Mouse (Mus musculus): ENCODE data around the gene Dlgap5.

The Dlgap5 gene

DNA sequence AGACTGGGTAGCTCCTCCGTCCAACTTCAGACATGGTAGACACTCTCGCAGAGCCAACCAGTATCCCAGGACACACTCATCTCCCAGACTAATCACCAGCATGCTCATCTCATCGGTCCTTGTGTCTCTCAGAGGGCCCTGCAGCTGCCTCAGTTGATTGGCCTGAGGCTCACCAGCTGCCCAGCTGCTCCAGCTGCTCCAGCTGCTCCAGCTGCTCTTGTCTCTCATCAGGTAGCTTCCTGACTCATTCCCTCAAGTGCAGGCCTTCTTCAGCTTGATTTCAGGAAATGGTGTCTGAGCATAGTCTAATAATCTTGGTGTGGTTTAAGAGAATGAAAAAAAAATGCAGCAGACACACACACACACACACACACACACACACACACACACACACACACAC lies 61.6 kb downstream of the Dlgap5 start:
- in situ Hi-C loops (cut with MboI; ENCODE audit: unreplicated experiment in 2 of 2): no loop called here

DNA sequence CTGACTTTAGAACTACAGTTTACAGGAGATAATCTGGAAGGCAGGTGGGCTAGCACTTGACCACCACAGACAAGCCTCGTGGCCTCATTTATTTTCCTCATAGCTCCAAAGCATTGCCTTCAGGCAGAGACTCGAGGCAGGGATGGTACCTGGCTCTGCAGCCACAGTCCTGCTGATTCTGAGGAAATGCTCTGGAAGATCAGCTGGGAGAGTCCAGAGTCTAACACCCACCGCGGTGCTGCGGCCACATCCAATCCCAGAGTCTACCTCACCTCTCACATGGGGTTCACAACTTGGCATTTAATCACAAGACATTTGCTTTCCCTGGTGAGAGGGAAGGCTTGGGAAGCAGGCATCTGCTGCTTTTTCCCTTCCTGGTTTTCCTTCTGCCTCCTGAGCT lies 63.3 kb downstream of the Dlgap5 start:
- in situ Hi-C loops (cut with MboI; ENCODE audit: unreplicated experiment in 2 of 2): no loop called here

DNA sequence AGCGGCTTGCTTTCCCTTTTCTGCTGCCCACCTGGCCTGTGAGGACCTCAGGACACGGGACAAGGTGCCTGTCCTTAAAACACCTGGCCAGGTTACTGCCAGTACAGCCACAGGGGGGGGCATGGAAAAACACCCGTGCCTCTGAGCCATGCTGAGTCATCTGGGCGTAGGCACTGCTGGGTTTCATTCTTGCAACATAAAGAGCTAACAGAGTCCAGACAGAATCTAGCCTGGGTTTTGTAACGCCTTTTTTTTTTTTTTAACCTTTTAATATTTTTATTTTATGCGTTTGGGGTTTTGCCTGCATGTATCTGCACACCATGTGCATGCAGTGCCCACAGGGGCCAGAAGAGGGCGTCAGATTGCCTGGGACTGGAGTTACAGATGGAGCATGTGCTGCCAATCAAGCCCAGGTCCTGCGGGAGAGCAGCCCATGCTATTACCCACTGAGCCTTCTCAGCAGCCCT lies 64.1 kb downstream of the Dlgap5 start:
- in situ Hi-C loops (cut with MboI; ENCODE audit: unreplicated experiment in 2 of 2): no loop called here

DNA sequence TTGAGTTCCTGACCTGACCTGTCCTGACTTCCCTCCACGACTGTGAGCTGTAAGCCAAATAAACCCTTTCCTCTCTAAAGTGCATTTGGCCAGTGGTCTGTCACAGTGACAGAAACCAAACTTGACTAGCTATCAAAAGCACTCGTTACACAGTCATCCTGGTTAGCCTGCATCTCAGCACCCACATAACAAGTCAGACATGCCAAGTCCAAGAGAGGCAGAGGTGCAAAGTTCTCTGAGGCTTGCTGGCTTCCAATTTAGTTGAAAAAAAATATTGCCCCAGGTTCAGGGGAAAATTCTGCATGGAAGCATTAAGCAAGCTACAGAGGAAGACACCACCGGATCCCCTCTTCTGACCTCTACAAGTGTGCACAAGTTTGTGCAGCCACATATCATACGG lies 65.0 kb downstream of the Dlgap5 start:
- in situ Hi-C loops (cut with MboI; ENCODE audit: unreplicated experiment in 2 of 2): no loop called here

DNA sequence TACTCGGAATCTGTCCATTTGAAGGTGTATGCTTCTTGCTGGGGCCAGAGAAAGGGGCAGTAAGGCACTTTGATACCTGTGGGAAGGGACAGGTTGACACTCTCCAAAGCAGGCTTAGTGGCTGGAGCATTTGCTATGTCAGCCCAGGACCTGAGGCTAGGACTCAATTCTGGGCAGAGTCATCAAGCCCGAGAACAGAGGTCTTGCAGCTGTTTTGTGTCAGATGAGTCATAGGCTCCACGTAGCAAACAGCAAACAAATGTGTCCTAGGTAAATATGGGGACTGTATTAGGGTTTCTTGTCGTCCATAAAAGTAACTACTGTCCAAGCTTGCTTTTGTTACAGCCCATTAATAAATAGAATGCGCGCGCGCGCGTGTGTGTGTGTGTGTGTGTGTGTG lies 65.9 kb downstream of the Dlgap5 start:
- in situ Hi-C loops (cut with MboI; ENCODE audit: unreplicated experiment in 2 of 2): no loop called here

DNA sequence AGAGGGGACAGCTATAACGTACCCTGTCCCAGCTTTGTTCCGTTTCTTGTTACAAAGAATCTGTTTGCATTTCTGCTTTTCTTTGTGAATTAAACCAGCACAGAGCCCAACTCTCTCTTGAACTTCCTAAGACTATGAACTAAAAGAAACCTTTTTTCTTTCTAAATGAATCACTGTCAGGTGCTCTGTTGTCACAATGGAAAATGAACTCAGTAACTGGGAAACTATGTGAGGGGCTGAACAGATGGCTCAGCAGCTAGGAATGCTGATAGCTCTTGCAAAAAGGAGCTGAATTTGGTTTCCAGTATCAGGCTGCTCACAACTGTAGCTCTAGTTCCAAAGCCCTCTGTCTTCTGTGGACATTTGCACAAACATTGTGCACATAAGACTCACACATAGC lies 67.2 kb downstream of the Dlgap5 start:
- in situ Hi-C loops (cut with MboI; ENCODE audit: unreplicated experiment in 2 of 2): no loop called here

DNA sequence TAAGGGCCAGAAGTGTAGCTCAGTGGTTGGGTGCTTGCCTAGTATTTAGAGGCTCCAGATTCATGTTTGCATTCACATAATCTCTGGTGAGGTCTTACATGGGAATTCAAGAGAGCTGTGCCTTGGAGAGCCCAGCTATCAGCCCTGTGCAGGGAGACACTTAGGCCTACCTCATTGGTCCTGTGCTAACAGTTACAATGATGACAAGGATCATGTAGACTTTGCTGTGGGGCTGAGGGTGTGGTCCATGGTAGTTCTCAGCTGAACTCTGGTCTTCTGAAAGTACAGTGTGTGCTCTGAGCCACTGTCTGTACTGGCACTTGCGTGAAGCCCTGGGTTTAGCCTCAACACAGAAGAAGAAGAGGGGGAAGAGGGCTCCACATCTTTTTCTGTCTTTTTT lies 71.5 kb downstream of the Dlgap5 start:
- in situ Hi-C loops (cut with MboI; ENCODE audit: unreplicated experiment in 2 of 2): loop anchor here (25.0 kb wide), 2 partner anchors 191 to 1016 kb away; no protein-coding TSS in a partner anchor

DNA sequence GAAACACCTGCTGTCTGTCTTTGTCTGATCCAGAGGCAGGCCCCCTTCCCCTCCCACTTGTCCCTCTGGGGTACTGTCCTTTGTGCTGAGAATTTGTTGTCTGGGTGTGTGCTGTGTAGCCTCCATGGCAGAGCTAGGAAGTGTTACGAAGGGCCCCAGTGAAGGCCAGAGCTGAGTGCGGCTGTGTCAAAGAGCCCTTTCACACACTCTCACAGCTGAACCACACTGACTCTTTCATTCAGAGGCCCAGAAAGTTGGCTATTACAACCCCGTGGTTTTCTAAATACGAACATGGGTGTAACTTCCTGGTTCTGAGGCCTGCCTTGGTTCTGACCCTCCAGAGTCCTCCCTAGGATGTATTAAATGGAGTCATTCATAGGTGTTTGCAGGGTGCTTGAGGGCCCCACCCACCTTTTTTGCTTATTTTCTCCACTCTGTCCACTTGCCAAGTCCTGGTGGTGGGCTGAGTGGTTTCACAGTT lies 76.4 kb downstream of the Dlgap5 start:
- in situ Hi-C loops (cut with MboI; ENCODE audit: unreplicated experiment in 2 of 2): loop anchor here (5.0 to 25.0 kb wide), 3 partner anchors 50 to 1020 kb away; no protein-coding TSS in a partner anchor

DNA sequence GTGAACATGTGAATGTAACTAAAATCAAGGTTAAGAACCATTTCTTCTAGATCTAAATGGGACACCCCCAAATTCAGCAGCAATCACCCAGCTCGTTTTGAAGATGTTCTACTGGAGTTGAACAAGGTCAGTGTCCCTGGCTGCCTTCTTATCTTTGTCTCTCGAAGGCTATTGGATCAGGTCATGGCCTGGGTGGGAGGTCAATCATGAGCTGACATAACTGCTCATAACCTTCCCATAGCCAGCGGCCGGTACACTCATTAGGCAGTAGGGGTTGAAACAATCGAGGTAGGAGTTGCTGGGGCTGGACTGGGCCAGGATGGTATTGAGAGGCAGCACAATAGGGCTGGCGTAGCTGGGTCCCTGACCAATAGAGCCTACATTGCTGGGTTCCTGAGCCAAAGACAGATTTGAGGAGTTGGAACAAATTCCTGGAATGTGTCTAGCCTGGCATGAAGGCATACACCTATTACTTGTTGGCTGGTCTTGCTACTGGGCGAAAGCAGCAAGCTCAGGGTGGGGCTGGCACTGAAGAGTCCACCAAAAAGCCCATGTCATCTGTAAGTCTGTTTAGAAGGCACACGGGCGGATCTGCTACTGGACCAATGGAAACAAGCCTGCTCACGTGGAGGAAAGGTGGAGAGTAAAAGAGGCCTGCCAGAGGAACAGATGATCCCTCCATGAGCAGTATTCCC lies 77.8 kb downstream of the Dlgap5 start:
- in situ Hi-C loops (cut with MboI; ENCODE audit: unreplicated experiment in 2 of 2): loop anchor here (5.0 to 25.0 kb wide), 3 partner anchors 52 to 1022 kb away; no protein-coding TSS in a partner anchor

Measured in v-Abl transformed pro-B cells (cell line).